Mouse (Mus musculus): ENCODE data around the gene Rpusd2.

- TF ChIP-seq CTCF (conservative IDR thresholded peaks at IDR 0.05; ENCODE audit: low read length) (no peak), NANOG (IDR thresholded peaks at IDR 0.05; ENCODE audit: borderline replicate concordance, low read length) (no peak), POU5F1 (IDR thresholded peaks at IDR 0.05; ENCODE audit: borderline replicate concordance, low read length) (no peak)
Observed at GRCm38 (mm10) chr2:118999025-118999639, 35.5 kb upstream of the Rpusd2 start.
